Mouse (Mus musculus): ENCODE measurements around the gene Oosp2.

Oosp2 gene

DNA sequence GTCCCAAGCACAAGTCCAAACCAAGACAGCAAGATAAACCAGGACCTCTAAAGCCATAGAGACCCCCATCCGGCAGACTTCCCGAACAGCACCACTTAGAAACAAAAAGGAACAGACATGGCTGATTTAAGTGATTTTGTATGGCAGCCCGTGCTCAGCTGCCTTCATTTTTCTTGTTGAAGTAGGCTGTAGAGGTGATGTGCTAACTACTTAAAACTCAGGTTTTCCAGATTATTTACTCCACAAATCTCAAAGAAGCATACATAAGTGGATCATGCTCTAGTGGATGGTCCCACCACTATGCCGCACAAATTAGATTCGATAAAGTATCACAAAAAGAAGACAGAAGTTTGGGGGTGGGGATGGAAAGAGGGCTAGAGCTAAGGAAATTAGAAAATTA lies at the start of gene Oosp2:
TSS of gene Oosp2 (minus strand) at position 101 of the 400 bp plus-strand sequence.
- DNase-seq (ENCODE audit: low read depth, low spot score): no peak

DNA sequence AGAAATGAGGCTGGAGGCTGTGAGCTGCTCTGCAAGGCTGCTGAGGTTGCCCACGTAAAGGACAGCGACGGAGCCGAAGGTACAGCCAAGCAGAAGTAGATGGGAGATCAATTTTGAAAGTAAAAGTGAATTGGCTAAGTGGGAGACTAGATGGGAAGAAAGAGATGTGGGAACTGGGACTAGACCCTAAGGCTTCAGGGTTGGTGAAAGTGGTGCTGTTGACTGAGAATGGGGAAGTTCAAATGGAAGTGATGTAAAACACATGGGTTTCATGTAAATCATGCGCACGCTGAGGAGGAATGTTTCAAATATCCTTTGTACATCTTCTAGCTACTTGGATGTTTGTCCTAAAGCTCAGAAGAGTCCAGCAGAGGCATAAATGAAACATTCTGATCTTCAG lies 38.0 kb upstream of the Oosp2 start:
- no peak for DNase-seq (ENCODE audit: low read depth, low spot score)

DNA sequence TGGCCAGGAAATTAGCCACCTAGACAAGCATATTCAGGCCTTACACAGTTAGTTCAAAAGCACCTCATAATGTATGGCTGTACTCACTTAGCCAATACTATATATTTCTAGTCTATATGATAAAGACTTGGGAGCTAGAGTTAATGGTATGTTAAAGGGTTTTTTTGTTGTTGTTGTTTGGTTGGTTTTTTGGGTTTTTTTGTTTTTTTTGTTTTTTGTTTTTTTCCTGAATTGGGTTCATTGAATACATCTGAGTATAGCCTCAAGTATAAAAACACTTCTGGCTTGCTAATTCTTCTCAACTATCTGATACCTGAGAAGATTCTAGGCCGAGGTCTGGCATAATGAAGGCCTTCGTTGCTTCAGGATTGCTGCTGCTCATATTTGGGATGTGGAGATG lies 36.4 kb upstream of the Oosp2 start, which contains the start of gene Oosp3:
TSS of gene Oosp3 (plus strand) at position 301 of the 400 bp plus-strand sequence.
- DNase-seq (ENCODE audit: low read depth, low spot score): no peak

DNA sequence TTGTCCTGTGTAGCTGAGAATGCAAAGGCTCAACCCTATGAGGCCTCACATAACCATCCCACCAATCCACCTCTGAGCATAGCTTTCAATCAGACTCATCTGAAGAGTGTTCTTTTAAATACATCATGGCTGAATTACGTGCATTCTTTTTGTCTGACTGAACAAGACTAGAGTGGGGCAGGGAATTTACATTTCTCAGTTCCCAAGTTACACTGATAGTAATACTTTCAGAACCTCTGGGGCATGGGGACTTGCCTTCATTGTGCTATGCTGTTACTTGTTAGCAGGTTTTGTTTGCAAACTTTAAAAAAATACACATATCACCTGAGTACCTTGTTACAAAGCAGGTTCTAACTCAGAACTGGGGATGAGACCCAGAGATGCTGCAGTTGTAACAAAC lies 31.1 kb upstream of the Oosp2 start:
- DNase-seq (ENCODE audit: low read depth, low spot score): no peak

DNA sequence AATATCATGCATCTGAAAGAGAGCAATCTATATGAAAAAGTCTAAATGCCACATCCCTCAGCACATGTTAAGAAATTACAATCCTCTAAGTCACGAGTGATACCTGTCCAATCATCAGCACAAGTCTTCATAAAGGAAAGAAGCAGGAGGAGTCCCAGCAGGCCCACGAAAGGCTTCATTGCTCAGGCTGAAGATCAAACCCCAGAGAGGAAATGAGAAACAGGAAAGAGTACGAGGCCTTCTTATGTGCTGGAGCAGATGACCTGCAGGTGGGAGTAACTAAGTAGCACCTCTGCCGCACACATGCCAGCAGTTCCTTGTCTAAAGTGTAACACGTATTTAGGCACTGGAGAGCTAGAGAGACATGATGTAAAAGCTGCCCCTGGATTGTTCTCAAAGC lies 30.5 kb upstream of the Oosp2 start, which contains the start of gene Oosp1:
TSS of gene Oosp1 (minus strand) at position 312 of the 400 bp plus-strand sequence.
- no peak for DNase-seq (ENCODE audit: low read depth, low spot score)

DNA sequence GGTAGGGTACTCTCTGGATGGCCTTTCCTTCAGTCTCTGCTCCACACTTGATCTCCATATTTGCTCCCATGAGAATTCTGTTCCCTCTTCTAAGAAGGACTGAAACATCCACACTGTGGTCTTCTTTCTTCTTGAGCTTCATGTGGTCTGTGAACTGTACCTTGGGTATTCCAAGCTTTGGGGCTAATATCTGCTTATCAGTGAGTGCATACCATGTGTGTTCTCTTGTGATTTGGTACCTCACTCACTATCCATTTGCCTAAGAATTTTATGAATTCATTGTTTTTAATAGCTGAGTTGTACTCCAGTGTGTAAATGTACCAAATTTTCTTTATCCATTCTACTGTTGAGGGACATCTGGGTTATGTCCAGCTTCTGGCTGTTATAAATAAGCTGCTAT lies 1.2 kb upstream of the Oosp2 start:
- DNase-seq (ENCODE audit: low read depth, low spot score): no peak

DNA sequence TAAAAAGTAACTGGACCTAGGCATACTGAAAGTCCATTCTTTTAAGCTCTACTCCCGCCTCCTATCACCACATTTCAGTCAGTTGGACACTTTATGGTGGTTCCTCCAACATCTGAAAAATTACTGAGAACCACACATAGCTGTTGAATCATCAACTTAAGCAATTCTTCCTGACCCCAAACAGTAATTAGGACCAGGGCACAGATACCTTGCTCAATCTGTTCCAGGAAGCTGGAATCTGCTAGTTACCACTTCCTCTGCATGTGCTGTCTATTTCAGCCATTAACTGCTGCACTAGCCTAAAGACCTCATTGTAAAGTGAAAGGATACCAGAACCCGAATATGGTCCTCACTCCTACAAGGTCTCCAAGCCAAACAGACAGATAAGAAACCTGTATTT lies 1.2 kb downstream of the Oosp2 start:
- DNase-seq (ENCODE audit: low read depth, low spot score): no peak

DNA sequence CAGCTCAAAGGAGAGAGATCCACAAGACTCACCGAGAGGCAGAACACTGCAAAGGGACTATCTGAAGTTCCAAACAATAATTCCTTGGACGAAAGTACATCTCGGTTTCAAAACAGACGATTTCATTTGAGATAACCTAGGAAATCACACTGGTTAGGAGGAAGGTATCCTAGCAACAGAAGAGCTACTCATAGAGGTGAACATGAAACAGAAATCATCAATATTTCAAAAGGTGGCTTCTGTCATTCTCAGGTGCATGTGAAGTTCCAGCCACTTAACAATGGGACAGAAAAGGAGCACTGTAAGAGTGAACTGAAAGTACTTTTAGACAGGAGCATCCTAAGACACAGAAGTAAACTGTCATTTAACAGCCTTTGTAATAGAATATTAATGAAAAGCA lies 10.8 kb downstream of the Oosp2 start:
- DNase-seq (ENCODE audit: low read depth, low spot score): no peak

DNA sequence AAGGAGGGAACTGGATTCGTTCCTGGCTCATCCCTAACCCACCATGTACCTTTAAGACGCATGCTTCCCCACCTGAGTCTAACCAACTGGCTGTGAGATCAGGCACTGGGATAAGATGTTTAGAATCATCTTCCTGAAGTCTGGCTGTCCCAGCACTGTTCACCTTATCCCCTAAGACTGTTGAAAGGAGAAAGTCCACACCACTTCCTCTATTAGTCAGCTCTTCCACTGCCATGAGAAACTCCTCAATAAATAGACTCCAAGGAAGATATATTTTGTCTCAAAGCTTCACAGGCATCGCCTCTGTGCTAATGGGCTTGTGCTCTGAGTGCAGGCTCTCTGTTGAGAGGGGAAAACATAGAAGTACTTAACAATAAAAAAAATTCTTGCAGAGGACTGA lies 14.2 kb downstream of the Oosp2 start:
- no peak for DNase-seq (ENCODE audit: low read depth, low spot score)

DNA sequence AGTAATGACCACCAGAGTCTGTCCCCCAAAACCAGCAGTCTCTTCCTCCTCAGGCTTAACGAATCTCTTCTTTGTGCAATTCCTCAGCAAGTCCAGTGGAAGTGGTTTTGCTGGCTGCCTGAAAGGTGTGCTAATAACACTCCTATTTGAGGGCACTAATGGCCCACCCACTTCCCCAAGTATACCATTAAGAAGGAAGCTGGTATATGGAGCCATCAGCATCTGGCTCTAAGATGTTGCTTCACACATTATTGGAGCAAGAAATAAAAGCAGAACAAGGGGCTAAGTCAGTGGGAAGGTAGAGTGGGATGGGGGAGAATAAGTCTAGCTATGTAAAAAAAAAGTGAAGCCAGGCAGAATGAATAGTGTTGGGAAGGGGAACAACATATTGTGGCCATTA lies 19.6 kb downstream of the Oosp2 start, which contains the start of gene Ms4a3:
TSS of gene Ms4a3 (minus strand) at position 120 of the 400 bp plus-strand sequence.
- no peak for DNase-seq (ENCODE audit: low read depth, low spot score)

DNA sequence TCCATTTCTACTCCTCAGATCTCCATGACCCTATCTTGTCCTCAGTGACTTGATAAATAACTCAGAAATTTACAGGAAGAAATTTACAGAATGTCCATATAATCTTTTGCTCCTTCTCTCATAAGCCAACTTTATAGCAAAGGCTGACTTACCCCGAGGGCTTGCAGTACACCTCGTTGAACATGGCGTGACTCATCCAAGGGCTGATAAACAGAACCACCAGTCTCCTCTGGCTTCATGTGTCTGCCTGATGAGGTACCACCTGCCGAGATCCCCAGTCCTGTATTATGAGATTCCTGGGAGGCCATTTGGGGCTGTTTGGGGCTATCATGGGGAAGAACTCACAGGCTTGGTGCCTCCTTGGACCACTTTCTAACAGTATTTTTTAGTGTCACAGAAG lies 21.3 kb downstream of the Oosp2 start:
- DNase-seq (ENCODE audit: low read depth, low spot score): no peak

DNA sequence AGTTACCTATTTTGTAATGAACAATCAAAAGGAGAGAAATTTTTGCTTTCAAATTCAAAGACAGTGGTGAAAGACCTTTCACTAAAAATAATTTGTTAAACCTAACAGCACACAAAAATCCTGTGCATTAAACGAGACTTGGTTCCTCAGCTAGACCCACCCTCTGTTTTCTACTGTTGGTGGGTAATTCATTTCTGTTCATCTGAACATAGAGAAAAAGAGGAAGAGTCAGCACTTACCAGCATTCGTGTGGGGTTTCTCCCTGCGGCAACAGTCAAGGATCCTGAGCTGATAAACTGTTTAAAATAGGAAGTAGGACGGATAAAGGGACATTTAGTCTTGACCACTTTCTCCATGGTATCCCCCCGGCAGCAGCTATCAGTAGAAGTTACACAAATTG lies 24.8 kb downstream of the Oosp2 start:
- no peak for DNase-seq (ENCODE audit: low read depth, low spot score)

DNA sequence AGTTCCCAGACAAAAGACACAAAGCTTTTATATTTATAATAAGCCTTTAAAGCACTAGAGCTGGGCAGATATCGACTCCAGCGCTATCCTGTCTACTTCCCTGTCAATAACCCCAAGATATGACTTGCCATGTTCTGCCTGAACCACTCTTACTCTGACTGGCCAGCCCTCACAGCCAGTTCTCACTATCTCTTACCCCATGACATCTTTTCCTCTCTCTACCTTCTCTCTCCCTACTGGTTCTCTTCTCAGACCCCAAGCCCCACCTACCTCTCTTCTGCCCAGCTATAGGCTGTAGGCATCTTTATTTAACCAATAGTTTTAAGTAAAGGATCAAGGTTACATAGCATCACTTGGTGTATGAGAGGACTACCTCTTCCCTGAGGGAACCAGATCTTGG lies 26.0 kb downstream of the Oosp2 start:
- DNase-seq (ENCODE audit: low read depth, low spot score): no peak

DNA sequence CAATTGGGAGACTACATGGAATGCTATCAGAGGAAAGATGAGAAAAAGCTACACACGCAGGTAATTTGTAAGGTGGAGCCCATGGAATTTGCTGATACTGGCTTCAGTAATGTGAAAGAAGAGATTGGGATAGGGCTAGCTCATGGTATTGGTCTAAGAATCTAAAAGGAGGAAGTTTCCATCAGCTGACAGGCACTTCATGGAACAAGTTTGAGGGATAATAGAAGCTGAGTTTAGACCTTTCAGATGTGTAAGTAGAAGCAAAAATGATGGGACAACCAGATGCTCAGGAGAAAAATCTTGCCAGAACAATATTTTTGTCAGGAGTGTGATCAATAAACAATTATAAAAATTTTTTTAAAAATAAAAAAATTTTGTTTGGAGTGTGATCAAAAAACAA lies 26.6 kb downstream of the Oosp2 start:
- no peak for DNase-seq (ENCODE audit: low read depth, low spot score)

DNA sequence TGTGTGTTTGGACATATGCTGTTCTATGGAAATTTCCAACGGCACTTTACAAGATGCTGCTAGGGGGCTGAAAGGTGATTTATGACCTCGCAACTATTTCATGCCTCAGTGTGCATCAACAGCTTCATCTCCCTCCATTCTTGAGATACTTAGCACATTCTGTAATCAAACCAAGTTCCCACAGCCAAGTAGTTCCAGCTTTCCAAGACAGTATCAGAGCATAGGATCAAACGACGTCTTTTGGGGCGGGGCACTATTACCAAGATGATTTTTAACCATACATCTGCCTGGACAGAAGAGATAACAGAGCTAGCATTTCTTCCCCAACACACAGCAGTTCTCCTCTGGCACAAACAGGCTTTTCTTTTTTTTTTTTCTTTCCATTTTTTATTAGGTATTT lies 35.1 kb downstream of the Oosp2 start:
- DNase-seq (ENCODE audit: low read depth, low spot score): no peak

DNA sequence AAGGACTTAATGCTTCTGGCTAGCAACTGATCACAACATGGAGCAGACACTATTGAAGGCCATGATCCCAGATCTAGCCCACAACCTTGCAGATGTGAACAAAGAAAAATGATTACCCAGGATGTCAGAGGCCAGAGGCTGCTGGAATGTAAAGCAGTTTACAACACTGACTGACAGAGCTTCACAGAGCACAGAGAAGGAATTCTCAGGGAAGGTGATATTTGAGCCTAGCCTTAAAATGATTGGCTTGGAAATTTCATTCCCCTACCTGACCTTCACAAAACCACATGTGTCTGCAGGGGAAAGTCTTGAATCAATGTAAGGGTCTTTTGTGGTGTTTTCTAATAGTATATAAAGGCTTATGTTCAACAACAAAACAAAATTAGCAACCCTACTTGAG lies 35.6 kb downstream of the Oosp2 start:
- no peak for DNase-seq (ENCODE audit: low read depth, low spot score)

DNA sequence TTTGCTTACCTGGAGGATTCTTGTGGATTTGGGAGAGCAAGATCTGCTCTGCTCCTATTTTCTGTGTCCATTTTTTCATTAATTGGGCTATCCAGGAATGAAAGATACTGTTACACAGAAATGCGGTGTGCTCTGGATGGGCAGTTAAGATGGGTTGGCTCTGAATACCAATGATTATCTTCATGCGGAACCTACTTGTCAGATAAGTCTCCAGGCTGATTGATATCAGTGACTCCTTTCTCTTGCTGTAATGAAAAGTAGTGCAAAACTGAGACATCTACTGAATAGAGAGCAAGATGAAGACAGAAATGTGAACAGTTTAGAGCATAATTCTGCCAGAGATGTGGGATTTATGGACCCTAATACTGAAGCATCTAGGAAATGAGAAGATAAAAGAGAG lies 36.8 kb downstream of the Oosp2 start, which contains the start of gene Ms4a2:
TSS of gene Ms4a2 (minus strand) at position 169 of the 400 bp plus-strand sequence.
- DNase-seq (ENCODE audit: low read depth, low spot score): no peak

DNA sequence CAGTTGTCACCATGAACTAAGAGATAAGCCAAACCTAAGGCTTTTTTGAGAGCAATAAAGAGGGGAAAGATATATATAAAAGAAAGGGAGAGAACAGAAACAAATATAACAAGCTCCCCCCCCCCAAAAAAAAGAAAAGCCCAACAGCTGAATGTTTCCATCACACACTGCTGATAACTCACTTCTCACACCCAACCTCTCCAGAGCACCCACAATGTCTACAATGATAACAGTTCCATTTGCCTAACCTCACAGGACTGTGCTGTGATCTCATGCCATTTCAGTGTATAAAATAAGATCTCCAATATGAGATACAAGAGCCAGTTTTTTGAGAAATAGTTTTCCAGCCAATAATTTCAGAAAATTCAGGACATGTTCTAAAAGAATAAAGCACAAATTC lies 42.4 kb downstream of the Oosp2 start:
- DNase-seq (ENCODE audit: low read depth, low spot score): no peak

DNA sequence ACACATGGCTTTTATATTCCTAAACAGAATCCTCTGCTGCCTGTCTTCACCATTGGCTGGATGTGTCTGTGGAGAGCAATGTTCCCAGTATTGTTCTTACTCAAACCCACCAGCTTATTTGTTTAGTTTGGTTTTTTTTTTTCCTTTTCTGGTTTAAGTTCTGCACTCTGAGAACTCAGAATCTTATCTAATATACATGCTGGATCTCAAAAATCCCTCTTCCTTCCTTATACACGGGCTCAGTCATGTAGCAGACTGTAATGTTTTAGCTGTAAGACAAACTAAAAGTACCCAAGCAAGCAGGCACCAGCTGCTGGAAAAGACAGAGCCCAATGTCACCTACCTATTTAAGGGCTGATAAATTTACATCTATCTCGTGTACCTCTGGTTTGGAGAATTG lies 45.6 kb downstream of the Oosp2 start:
- DNase-seq (ENCODE audit: low read depth, low spot score): no peak

DNA sequence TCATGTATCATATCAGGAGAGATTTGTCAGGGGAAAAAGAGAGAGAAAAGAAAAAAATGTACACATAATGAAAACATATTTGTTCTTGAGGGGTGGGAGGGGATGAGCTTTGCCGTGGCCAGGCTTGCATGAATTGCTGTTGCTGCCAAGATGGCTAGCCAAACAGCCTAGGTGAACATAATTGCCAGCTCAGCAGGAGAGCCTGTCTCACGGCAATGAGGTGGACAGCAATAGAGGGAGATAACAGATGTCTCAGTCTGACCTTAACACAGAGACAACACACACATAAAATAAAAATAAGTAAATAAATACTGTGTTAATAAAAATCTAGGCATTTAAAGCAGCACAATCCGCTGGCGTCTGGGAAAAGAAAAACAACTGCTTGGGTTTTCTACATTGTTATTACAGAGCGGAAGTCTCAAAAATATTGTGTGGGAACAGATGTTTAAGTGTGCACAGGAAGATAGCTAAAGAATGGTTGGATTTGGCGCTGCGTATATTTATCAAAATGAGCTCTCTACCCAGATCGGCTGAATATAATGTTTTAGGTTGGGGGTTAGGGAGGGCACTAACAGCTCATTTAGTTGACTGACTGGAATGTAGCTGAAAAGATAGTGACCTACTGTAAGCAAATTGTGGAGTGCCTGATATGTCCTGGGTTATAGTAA lies 46.4 kb downstream of the Oosp2 start:
- no peak for DNase-seq (ENCODE audit: low read depth, low spot score)

DNA sequence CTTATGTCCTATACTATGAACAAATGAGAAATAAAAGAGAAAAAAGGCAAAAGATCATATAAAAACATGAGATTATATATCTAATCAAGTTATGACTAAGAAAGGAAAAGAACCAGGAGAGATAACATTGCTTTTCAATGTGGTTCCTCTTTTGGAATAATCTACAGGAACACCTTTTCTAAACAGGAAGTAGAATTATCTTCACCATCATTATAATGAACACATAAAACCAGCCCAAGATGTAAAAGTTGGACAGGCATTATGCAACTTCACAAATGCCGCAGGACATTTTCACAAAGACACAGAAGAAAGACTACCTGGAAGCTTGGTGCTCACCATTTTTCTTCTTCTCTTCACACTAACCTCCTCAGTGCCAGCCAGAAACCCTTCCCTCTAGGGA lies 47.3 kb downstream of the Oosp2 start:
- no peak for DNase-seq (ENCODE audit: low read depth, low spot score)

DNA sequence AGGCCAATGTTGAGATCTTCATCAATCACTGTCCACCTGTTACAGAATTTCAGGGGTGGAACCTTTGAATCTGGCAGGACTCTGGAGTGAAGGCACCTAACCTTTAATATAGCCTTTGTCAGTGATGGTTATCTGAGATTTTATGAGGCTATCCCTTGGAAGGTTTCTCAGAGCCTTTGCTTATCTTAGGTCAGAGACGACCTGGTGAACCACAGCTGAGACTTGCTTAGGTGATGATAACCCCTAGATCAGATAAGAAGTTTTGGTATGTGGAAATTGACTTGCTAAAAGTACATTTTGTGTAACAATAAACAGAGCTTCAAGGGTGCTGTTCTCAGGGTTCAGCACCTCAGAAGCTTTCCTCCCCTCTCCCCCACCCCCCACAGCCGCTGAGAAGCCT lies 48.1 kb downstream of the Oosp2 start:
- no peak for DNase-seq (ENCODE audit: low read depth, low spot score)

DNA sequence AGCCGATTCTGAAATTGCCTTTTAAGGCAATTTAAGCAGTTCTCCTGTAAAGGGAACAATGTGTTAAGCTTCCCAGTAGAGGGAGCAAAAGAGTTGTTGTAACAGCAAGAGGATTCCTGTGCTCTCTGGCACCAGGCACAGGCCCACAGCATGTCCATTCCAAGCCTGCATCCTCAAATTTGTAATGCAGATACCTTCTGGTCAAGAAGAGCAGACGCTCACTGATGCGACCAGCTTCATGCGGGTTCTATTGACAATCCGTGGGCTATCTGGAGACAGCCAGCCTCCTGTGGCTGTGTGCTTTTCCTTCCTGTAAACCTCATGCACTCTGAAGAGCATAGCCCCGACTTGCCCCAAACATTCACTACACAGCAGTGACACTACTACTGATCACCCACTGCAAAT lies 48.8 kb downstream of the Oosp2 start:
- no peak for DNase-seq (ENCODE audit: low read depth, low spot score)

DNA sequence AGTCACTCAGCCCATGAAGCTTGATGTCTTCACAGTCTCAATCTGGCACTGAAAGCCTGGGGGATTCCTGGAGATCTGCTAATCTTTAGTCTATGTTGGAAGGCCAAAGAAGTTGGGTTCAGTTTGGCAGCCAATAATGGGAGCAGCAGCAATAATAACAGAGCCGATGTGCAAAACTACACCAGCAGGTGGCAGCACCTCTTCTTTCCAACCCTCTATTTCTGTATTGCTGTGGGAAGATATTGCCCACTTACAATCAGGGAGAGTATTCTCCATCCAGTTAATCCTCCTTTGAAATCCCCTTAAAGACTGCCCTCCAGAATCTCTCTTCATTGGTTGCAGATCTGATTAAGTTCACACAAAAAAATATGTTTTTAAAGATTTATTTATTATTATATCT lies 52.2 kb downstream of the Oosp2 start:
- DNase-seq (ENCODE audit: low read depth, low spot score): no peak

Measured in skeletal muscle tissue, adult 2 months (tissue).